Mouse (Mus musculus) heart, embryonic 14.5 days (tissue): ENCODE data around the gene Kalrn. TPM values are rescaled to one million over a fixed set of nuclear protein-coding genes. Genes with fewer than 3 reads are reported as not detected.

Source experiments
- ATAC-seq: fragments of 200-750 bp; cut with Nextera tagmentation; 2 replicates; pipeline ENCODE4 v1.8.0; 2017; ENCODE audit warnings: low read depth, moderate TSS enrichment; ENCODE audit not compliant: insufficient number of reproducible peaks, insufficient read depth, low FRiP score
- H3K27ac ChIP-seq, 2 experiments: fragments of 200-500 bp in 1 of 2; fragments of 300-500 bp in 1 of 2; sonication (generic) in 1 of 2; replicated peaks in 1 of 2; 2 replicates each; pipeline ENCODE4 v1.5.1; 2012 to 2014; ENCODE audit warnings: low read depth in 2 of 2, low read length in 2 of 2, control low read depth in 1 of 2, mild to moderate bottlenecking in 1 of 2, mixed read lengths in 1 of 2; ENCODE audit not compliant: control insufficient read depth in 1 of 2, insufficient read depth in 1 of 2
- H3K27me3 ChIP-seq: fragments of 300-500 bp; sonication (generic); 2 replicates; pipeline ENCODE4 v1.6.1; 2014; ENCODE audit warnings: mild to moderate bottlenecking, low read length, control low read depth; ENCODE audit not compliant: control insufficient read depth, insufficient read depth
- H3K36me3 ChIP-seq: fragments of 300-500 bp; sonication (generic); 2 replicates; pipeline ENCODE4 v1.6.1; 2014; ENCODE audit warnings: mild to moderate bottlenecking, control low read depth, low read length, mixed read lengths; ENCODE audit not compliant: control insufficient read depth, insufficient read depth
- H3K4me1 ChIP-seq, 2 experiments: fragments of 200-500 bp in 1 of 2; fragments of 300-500 bp in 1 of 2; sonication (generic) in 1 of 2; 2 replicates each; pipeline ENCODE4 v1.6.1; 2012 to 2014; ENCODE audit warnings: low read length in 2 of 2, control low read depth in 1 of 2, mixed read lengths in 1 of 2; ENCODE audit not compliant: control insufficient read depth in 2 of 2, insufficient read depth in 2 of 2
- H3K4me2 ChIP-seq: fragments of 300-500 bp; sonication (generic); 2 replicates; pipeline ENCODE4 v1.6.1; 2014; ENCODE audit warnings: mild to moderate bottlenecking, low read length
- H3K4me3 ChIP-seq, 2 experiments: fragments of 200-500 bp in 1 of 2; fragments of 300-500 bp in 1 of 2; sonication (generic) in 1 of 2; 2 replicates each; pipeline ENCODE4 v1.5.1; 2012 to 2014; ENCODE audit warnings: low read length in 2 of 2, mild to moderate bottlenecking in 2 of 2, control low read depth in 1 of 2, low read depth in 1 of 2, moderate library complexity in 1 of 2; ENCODE audit not compliant: control insufficient read depth in 1 of 2, insufficient read depth in 1 of 2
- H3K9ac ChIP-seq: fragments of 300-500 bp; sonication (generic); 2 replicates; pipeline ENCODE4 v1.6.1; 2014; ENCODE audit warnings: mild to moderate bottlenecking, low read length
- H3K9me3 ChIP-seq: fragments of 300-500 bp; sonication (generic); 2 replicates; pipeline ENCODE4 v1.6.1; 2016; ENCODE audit warnings: low read length, control low read depth; ENCODE audit not compliant: control insufficient read depth
- WGBS: fragments of 180-500 bp; shearing (Covaris S2); extraction: QIAGEN DNeasy Blood & Tissue Kit; methylation state at CpG from one replicate; pipeline ENCODE4 v1.1.7; 2014; 5-methylcytosine and 5-hydroxymethylcytosine counted together
- polyA plus RNA-seq: library from polyadenylated mRNA; unstranded; fragments of >200 nt; fragmentation: Nextera tagmentation; extraction: Ambion mirVana; gene quantifications from 2 replicates; pipeline ENCODE4 v1.2.1, GENCODE M21; 2014

The Kalrn gene
- polyA plus RNA-seq, 1 experiment from 2014 or later = 33.4 TPM

- ATAC-seq = no peak
- Histone ChIP-seq H3K9me3 (no peaks in the 10 kb centered on the region), H3K4me1 (no peaks in the 10 kb centered on the region), H3K36me3 (peaks cover 38% of the 10 kb centered on the region), H3K27me3 (no peaks in the 10 kb centered on the region), H3K27ac (no peak overlapping the region), H3K9ac (no peak overlapping the region), H3K4me3 (no peak overlapping the region), H3K4me2 (no peak overlapping the region)
- 73% methylated on average over 3 of the region's 3 CpGs for WGBS
These were observed 417.6 kb downstream of the Kalrn start for GRCm38 (mm10) chr16:34155696-34156095.

- H3K4me2 ChIP-seq = no peak overlapping the region
- no peak overlapping the region for H3K27ac ChIP-seq
- ATAC-seq = no peak
- no peak overlapping the region for H3K9ac ChIP-seq
- H3K4me1 ChIP-seq = no peaks in the 10 kb centered on the region
- no peaks in the 10 kb centered on the region for H3K9me3 ChIP-seq
- H3K36me3 ChIP-seq = peaks cover 36% of the 10 kb centered on the region
- H3K4me3 ChIP-seq = no peak overlapping the region
- no peaks in the 10 kb centered on the region for H3K27me3 ChIP-seq
- 87% methylated on average over 3 of the region's 3 CpGs for WGBS
These were observed 418.4 kb downstream of the Kalrn start for GRCm38 (mm10) chr16:34154903-34155302.

DNA sequence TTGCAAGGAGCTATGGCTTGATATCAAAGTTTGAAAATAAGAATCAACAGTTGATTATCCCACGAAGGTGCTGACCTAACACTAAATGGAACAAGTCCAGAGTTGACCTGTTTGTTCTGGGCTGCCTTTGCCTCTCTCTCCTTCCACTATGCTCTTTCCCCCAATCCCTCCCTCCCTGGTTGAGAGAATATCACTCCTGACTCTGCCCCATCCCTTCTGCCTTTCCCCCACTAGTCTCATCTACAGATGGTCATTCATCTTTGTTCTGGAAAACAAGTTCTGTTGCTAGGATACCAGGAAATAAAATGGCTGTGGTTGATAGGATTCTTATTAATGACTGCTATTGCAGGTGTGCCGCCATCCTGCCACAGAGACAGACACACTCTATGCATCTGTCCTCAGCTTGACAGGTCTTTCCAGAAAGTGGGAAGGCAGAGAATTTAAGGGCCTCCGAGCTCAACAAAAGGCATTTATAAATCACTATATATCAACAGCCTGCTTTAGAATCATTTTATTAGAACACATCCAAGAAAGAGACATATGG lies 421.7 kb downstream of the Kalrn start:
- ATAC-seq = no peak
- WGBS = 83% methylated on average over 3 of the region's 3 CpGs
- H3K4me2 ChIP-seq = no peak overlapping the region
- H3K27me3 ChIP-seq = no peaks in the 10 kb centered on the region
- no peak overlapping the region for H3K9ac ChIP-seq
- H3K27ac ChIP-seq = no peak overlapping the region
- no peak overlapping the region for H3K4me3 ChIP-seq
- no peaks in the 10 kb centered on the region for H3K9me3 ChIP-seq
- H3K4me1 ChIP-seq = no peaks in the 10 kb centered on the region
- peaks cover 22% of the 10 kb centered on the region for H3K36me3 ChIP-seq

DNA sequence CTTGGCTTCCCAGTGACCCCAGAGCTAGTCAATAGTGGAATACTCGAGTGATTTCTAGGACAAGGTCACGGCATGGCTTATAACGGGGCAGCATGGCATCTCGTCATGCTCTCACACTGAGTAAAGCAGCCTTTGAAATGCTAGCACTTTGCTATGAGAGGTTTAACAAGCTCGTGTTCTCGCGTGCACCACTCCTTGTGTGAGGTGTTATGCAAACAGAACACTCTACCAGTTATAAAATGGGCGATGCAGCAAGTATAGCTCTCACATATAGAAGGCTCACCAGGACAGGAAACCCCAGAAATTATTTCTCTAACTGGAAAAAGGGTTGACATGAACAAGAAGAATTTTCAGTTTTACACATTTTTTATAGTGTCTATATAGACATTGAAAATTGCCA lies 431.7 kb downstream of the Kalrn start:
- Histone ChIP-seq H3K36me3 (peaks cover 7% of the 10 kb centered on the region; the same call in 1 of the 2 replicates), H3K9me3 (no peaks in the 10 kb centered on the region), H3K4me3 (no peak overlapping the region), H3K27ac (no peak overlapping the region), H3K9ac (no peak overlapping the region), H3K4me2 (no peak overlapping the region), H3K4me1 (no peaks in the 10 kb centered on the region), H3K27me3 (no peaks in the 10 kb centered on the region)
- WGBS = 78% methylated on average over 8 of the region's 8 CpGs
- no peak for ATAC-seq

DNA sequence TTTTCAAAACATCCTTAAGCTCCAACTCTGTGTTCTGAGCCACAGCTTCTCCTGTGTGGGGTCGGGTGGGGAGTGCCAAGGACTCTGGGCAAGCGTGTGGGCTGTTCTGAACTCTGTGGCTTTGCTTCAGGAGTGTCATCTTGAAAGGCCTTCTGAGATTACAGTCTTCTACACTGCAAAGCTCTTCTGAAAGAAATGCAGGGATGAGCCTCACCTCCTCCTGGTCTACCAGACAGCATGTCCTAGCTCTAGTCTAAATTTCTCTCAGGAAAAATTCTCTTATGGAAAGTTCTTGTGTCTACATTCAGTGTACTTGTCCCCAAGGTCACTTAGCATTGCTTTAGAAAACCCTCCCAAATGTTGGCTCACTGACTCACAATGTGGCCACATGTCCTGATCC lies 438.3 kb downstream of the Kalrn start:
- H3K9me3 ChIP-seq = no peaks in the 10 kb centered on the region
- no peak for ATAC-seq
- no peaks in the 10 kb centered on the region for H3K4me1 ChIP-seq
- no peak overlapping the region for H3K9ac ChIP-seq
- H3K4me2 ChIP-seq = no peak overlapping the region
- no peak overlapping the region for H3K27ac ChIP-seq
- 75% methylated on average over 2 of the region's 2 CpGs for WGBS
- no peaks in the 10 kb centered on the region for H3K27me3 ChIP-seq
- H3K4me3 ChIP-seq = no peak overlapping the region
- H3K36me3 ChIP-seq = peaks cover 4% of the 10 kb centered on the region; the same call in 1 of the 2 replicates

DNA sequence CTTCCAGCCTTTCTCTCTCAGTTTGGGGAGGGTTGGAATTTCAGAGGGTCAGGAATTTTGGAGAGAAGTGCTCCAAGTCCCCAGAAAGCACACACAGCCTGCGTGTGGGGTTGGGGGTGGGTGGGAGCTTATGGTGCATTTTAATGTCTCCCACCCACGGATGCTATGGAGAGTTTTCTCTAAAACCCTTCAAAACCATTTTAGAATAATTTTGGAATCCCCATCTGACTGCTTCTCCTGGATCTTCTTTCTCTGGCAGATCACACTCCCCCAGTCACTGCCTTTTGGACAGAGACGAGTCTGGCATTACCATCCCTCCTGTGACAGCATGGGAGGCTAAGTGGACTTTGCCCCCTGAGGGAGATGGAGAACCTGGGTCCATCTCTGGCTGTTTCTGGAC lies 438.7 kb downstream of the Kalrn start:
- Histone ChIP-seq H3K36me3 (peaks cover 4% of the 10 kb centered on the region; the same call in 1 of the 2 replicates), H3K9me3 (no peaks in the 10 kb centered on the region), H3K27me3 (no peaks in the 10 kb centered on the region), H3K4me1 (no peaks in the 10 kb centered on the region), H3K27ac (no peak overlapping the region), H3K9ac (no peak overlapping the region), H3K4me3 (no peak overlapping the region), H3K4me2 (no peak overlapping the region)
- ATAC-seq = no peak
- WGBS = 71% methylated on average over 3 of the region's 3 CpGs

DNA sequence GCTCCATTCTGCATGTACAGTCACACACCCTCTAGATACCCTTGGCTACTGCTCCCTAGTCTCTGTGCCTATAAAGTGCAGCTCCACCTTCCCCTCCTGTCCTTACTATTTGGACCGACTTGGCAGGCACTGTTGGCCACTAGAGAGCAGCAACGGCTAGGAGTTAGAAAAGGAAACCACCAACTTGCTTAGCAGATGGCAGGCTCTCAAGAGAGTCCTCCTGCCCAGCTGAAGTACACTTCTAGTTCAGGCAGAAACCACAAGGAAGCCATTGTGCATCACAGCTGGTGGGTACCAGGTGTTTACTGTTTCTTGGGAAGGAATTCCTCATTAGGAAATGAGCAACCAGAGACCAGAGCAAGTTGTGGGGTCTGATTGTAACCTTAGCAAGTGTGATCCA lies 447.7 kb downstream of the Kalrn start:
- Histone ChIP-seq H3K9ac (no peak overlapping the region), H3K4me3 (no peak overlapping the region), H3K27me3 (no peaks in the 10 kb centered on the region), H3K36me3 (peaks cover 14% of the 10 kb centered on the region), H3K9me3 (no peaks in the 10 kb centered on the region), H3K4me1 (no peaks in the 10 kb centered on the region), H3K4me2 (no peak overlapping the region), H3K27ac (no peak overlapping the region)
- WGBS = 0% methylated on average over 2 of the region's 2 CpGs
- no peak for ATAC-seq

GRCm38 (mm10) chr16:34122486-34122885 lies 450.8 kb downstream of the Kalrn start:
- 87% methylated on average over 9 of the region's 9 CpGs for WGBS
- no peaks in the 10 kb centered on the region for H3K9me3 ChIP-seq
- no peak overlapping the region for H3K9ac ChIP-seq
- ATAC-seq = no peak
- peaks cover 5% of the 10 kb centered on the region; the same call in 1 of the 2 replicates for H3K36me3 ChIP-seq
- no peak overlapping the region for H3K4me3 ChIP-seq
- no peak overlapping the region for H3K27ac ChIP-seq
- H3K27me3 ChIP-seq = no peaks in the 10 kb centered on the region
- H3K4me2 ChIP-seq = no peak overlapping the region
- H3K4me1 ChIP-seq = no peaks in the 10 kb centered on the region
